Mouse (Mus musculus) adrenal gland, adult 8-10 months (tissue): ENCODE results near the gene Rarb. TPM values are rescaled to one million over a fixed set of nuclear protein-coding genes. Genes with fewer than 3 reads are reported as not detected.

Experiments used
- DNase-seq: peaks from one replicate; pipeline ENCODE4 v3.0.0; 2022
- total RNA-seq, 4 experiments: library from RNA; stranded (reverse); gene quantifications; 2 replicates each; pipeline ENCODE4 v1.2.4; 2022

The Rarb gene
- total RNA-seq, 4 experiments from 2014 or later, result 8.7 to 16.7 (median 11.1) TPM

DNA sequence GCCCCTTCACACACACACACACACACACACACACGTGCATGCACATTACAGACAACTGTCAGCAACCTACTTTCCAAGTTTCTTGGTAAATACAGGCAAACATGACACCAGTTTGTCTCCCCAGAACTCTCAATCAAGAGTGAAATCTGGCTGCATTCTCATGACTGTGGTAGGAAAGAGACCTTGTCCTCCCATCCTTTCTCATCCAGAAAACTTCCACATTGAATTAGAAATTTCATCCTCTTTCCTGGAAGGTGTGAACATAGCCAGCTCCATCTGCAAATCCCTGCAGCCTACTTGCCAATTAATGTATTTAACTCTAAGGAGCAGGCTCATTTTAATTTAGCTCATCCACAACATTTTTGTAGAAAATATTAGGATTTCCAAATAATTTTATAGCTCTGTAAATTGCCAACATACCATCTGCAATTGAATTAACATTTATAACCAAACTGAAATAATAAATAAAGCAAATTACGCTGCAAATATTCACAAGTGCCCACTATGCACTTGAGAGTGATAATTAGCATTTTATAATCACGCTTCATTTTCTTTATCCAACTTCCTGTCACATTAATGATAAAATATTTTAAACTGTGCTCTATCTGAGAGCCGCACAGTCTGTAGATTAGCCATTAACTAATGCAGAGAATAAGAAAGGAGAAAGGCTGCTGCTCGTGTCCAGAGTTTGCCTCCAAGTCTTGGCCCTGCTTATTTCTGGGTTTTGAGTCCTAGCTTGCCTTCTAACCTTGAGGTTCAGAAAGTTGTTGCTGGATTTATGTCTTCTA, 293.6 kb downstream of the Rarb start:
- DNase-seq, result no peak

DNA sequence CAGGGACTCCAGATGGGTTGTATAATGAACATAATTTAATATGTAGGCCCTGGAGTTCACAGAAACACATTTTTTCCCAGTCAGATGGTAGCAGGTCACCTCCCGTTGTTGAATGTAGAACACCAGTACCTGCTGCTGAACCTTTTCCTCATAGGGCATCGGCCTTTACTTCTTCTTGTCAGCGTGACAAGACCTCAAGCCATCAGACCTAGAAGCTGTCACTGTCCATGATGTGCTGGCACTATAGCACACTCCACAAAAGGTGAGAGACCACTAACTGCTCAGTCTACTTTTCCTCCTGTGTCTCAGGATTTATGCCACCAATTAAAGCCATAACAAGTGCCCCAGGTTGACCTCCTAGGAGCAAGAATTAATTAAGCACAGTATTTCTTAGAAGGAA, 296.1 kb downstream of the Rarb start:
- no peak for DNase-seq

DNA sequence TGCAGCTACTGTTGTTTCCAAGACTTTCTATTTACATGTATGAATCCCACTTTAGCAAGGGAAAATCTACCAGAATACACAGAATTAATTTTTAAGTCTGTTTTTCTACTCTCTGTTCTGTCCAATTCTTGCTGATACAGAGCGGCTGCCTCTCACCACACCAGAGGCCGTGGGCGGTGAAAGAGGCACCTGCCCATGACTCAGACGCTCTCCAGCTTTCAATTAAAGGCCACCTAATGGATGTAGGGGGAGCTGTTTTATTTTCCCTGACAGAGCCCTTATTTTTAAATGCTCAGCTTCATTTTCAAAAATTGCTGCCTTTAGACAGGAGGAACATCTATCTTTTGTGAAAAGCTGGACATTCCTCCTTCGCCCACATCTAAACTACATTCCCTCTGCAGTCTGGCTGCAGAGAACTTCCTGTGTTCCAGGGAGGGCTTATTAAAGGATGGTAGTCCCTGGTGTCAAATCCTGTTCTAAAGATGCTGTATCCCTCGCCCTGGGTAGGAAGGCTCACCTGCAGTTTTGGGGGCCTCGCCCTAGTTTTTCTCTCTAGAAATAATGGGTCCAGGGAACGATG, 299.3 kb downstream of the Rarb start:
- DNase-seq, result no peak

DNA sequence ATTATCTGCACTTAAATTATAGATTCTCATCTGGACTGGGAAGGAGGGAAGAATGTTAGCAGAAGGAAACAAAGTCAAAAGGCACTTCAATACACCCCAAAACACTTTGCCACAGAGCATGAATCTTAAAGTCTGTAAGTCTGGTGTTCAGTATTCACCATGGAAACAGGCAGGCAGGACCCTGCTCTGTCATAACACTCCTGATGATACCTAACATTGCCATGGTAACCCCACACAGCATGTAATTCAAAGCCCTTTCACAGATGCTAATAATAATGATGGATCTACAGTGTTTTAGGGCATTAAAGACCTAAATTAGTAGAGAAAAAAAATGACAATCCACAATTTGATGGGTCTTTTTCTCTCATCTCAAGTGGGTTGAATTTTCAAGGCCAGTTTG, 301.0 kb downstream of the Rarb start:
- DNase-seq, result no peak

- DNase-seq, result no peak
Measured at GRCm38 (mm10) chr14:16515731-16516130, 303.2 kb downstream of the Rarb start.

DNA sequence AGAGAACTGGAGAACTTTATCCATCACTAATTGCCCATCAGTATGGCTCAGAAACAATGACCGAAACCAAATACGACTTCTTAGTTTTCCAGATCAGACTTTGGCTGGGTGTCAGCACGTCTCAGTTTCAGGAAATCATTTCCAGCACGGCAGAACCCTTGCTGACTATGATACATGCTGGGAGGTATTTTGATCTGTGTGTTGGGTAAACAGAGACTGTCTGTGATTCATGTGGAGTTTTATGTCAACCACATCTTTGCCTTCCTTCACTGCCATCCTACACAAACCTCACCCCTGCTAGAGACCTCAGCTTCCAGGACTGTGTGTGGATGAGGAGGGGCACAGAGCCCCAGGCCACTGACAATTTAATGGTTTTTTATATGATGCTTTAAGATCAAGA, 308.4 kb downstream of the Rarb start:
- DNase-seq, result no peak

DNA sequence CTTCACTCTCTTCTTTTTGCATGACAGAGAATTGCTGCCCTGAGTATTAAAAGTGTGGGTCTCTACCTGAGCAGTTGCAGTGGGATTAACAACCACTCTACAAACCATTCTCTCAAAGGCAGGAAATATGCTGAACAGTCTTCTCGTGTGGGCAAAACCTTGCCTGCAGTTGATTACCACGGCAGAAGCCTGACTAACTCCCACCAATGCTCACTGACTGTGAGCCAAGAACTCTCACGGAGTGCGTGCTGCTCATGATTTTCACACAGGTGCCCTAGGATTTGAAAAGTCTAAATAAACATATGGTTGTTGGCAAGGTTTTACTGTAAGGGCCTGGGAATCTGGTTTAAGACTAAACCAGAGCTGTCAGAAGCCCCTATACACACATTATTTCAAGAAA, 309.1 kb downstream of the Rarb start:
- DNase-seq, result no peak

DNA sequence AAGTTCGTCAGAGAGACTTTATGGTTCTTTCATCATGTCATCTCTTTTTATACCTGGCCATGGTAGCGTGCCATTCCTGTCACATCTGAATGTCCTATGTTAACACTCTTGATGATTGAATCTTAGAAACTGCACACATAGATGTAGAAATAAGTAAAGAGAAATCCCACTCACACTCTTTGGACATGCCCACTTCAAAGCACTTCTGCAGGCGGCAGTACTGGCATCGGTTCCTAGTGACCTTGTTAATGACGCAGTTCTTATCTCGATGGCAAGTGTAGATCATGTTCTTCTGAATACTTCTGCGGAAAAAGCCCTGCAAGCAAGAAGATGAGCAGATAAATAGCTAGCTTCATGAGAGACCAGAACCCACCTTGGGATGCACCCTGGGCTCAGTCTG, 310.2 kb downstream of the Rarb start:
- DNase-seq, result peak; percentile 26

GRCm38 (mm10) chr14:16497226-16497661, 321.7 kb downstream of the Rarb start:
- DNase-seq, result no peak

DNA sequence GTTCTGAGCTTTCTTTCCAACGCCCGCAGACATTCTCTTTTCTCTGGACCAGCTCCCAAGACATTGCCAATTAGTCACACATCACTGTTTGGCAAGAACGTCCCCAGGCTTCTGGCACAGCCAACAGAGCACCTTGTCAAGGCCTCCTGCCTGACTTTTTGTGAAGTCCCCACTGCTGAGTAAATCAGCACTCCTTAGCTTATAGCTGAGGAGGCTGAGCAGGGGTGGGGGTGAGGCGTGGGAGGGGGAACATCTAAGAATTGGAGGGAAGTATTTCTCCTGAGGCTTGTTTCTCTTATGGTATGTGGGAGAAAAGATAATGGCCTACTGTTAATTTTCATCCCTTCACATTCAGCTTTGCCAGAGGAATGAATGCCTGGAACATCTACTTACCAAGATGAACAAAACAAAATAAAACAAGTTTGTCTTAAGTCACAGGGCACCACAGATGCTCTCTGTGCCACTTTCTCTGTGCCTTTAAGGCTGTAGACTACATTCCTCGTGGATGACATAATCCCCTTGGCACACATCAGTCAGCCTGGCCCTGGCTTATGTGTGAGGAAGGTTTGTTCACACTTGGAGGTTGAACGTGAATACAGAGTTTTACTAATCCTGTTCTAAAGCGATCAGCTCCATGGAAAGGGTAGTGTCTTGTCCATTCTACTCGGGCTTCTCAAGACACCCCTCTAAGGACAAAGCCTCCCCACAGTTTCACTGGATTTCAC, 335.1 kb downstream of the Rarb start:
- DNase-seq, result peak; percentile 23

GRCm38 (mm10) chr14:16480621-16481020, 338.3 kb downstream of the Rarb start:
- DNase-seq, result no peak

DNA sequence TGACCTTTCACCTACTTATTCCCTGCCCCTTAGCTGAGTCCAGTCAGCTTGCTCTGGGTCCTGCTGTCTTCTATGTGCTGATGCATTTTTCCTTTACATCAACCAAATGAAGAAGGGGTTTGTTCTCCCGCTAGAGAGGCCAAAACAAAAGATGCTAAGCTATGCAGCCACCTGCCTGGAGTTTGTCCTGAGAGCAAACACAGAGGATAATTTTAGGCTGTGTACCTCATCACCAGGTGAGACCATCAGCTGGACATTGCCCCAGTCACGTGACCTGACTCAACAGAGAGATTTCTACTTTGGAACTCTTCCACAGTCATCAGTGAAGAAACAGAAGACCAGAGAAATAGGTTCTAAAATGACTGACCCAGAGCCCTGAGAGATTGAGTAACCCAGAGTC, 339.4 kb downstream of the Rarb start:
- no peak for DNase-seq

DNA sequence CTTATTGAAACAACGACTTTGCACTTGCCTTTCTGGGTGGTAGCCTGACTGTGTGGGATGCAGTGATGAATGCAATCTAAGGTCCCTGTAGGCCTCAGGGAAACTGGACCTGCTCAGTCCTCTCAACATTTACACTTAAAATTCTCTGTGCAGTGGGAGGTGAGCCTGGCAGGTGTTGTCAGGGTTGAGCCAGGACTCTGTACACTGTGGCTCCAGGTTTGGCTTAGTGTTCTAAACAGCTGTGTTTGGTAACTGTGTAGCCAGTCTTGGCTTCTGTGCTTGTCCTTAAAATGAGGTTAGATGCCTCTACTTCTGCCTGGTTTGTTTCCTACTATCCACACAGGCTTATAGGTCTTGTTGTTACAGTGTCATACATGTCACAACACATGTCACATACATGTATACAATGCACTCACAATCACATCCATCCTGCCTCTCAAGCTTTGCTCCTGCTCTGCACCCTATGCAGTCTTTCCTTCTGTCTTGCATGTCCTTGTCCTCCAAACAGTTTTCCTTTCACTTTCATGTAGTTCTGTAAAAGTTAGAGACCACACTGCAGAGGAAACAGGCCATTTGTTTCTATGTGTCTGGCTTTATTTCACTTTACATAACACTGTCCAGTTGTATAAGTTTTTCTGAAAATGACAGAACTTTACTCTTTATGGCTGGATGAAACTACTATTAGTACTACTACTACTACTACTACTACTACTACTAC, 340.2 kb downstream of the Rarb start:
- no peak for DNase-seq

DNA sequence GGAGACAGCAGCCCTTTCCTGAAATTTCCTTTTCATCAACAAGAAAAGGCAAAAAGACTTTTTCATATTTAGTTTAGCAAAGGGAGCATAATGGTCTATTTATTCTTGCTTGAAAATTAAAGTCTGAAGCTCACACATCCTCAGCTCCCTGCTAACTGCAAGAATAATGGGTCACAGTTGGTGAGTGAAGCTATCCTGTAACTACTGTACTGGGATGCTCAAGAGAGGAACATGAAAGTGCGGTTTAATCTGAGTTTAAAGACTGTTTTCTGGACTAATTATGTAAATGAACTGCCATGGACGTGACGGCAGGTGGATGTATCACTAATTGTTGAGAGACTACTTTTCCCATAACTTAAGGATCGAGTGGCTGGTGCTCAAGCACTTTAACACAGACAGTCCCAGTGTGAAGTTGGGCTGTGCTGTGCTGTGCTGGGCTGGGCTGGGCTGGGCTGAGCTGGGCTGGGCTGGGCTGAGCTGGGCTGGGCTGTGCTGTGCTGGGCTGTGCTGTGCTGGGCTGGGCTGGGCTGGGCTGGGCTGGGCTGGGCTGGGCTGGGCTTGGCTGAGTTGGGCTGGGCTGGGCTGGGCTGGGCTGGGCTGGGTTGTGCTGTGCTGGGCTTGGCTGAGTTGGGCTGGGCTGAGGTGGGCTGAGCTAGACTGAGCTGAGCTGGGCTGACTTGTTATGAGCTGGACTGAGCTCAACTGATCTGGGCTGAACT, 370.5 kb downstream of the Rarb start:
- DNase-seq, result no peak

DNA sequence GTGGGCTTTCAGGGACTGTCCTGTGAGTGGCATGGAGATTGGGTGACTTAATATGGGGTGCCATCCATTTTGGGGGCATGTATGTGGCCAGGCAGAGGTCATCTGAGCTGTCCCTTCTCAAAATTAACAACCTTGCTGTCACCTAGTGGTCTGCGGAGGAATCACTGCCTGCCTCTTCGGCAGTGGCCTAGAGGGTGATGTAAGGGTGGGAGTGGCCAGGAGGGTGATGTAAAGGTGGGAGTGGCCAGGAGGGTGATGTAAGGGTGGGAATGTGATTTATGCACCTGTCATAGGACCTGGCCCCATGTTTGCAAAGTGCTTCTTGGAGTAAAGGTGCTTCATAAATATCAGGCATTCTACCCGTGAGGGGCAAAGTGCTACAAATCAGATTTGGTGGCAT, 371.4 kb downstream of the Rarb start:
- DNase-seq, result no peak

- DNase-seq, result no peak
Measured at GRCm38 (mm10) chr14:16444859-16445258, 374.1 kb downstream of the Rarb start.

DNA sequence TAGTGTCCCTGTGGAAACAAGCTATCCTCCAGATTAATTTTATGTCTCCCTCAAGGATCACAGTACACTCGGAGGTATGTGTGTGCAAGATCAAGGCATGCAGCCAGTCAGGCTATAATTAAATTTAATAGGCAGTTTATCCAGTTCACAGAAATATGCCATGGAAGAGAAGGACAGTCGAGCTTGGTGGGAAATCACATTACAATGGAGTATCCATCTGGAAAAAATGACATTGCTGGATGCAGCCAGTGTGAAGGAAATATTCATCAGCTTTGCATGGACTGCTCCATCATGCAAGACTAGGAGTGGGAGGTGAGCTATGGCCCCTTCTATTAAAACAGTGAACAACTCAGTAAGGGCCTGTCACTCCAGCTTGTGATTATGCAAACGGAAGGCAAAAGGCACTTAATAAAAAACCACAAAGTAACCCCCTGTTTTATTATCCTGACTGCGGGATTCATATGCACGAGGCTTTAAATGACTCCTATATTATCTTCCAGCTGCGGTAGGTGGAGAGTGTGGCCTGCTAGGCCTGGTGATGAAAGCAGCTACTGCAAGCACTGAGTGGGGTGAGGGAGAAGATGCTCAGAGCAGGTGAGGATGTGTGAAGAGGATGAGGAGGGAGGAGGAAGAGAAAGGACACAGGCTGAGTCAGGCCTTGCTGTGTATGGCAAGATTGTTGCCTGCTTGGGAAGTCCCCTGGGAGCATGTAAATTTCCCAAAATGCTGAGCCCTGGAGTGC, 379.4 kb downstream of the Rarb start:
- no peak for DNase-seq

- no peak for DNase-seq
Measured at GRCm38 (mm10) chr14:16437386-16437785, 381.6 kb downstream of the Rarb start.

DNA sequence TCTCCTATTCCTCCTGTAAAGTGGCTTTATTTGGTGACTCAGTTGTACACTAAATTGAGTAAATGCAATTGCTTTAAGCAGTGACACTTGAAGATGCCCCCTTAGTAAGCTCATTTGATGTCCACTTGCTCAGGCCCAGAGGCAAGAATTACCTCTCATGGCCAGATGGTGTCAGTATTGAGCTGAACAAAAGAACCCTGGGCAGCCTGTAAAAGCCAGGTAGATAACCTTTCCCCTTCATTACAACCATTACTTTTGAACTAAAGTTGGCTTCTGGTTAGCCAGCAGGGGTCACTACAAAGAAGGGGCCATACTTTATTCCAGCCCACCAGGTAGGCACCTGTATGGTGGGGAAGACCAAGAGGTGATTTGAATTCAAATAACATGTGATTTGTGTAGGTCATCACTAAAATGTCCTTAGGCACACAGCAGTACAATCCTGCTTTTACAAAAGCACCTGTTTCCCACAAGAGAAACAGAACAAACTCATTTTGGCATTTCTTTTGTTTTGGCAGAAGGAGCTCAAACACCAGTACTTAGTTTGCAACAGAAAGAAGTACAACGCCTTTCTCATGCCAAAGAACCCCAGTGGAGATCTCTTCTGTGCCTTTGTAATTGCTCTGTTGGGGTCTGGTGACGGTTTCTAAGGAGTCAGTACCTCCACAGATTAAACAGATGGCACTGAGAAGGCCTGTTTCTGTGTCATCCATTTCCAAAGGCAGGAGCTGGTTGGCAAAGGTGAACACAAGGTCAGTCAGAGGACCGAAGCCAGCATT, 384.4 kb downstream of the Rarb start:
- peak; percentile 32 for DNase-seq

DNA sequence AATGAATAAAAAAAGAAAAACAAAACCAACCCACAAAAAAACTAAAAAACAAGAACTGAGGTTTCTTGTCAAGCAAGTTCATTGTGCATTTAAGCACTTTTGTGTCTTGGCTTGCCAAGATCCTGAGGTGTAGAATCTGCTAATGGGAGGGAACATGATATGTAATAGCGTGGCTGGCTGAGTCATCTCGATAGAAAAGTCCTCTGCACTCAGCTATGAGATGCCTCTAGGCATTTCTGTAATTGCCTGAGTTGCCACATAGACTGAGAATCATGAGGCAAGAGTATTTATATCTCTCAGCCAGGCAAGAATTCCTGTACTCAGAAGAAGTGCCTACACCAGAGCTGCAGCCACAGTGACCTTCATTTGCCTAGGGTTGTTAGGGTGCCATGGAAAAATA, 385.8 kb downstream of the Rarb start:
- no peak for DNase-seq

GRCm38 (mm10) chr14:16432550-16432949, 386.4 kb downstream of the Rarb start:
- no peak for DNase-seq
